Mouse (Mus musculus) ES-E14 (cell line): ENCODE data around the gene Abcb11. TPM values are rescaled to one million over a fixed set of nuclear protein-coding genes. Genes with fewer than 3 reads are reported as not detected.

Experiments used
- DNase-seq: peaks from one replicate; pipeline ENCODE4 v3.0.0-alpha.2; 2013; ENCODE audit warnings: low read depth, low spot score
- H3K27ac ChIP-seq: 2 replicates; pipeline ENCODE4 v1.5.1; 2012; ENCODE audit warnings: low read depth, mild to moderate bottlenecking, low read length, moderate library complexity, mixed read lengths; ENCODE audit not compliant: poor library complexity, insufficient read depth, severe bottlenecking
- H3K36me3 ChIP-seq: 2 replicates; pipeline ENCODE4 v1.6.1; 2012; ENCODE audit warnings: mild to moderate bottlenecking, low read length, moderate library complexity, mixed read lengths; ENCODE audit not compliant: control insufficient read depth, poor library complexity, insufficient read depth, severe bottlenecking
- H3K4me1 ChIP-seq, 2 experiments: fragments of 150-350 bp in 1 of 2; sonication (generic) in 1 of 2; 2 replicates each; pipeline ENCODE4 v1.6.1; 2012; ENCODE audit warnings: low read length in 2 of 2, mild to moderate bottlenecking in 1 of 2, mixed read lengths in 1 of 2; ENCODE audit not compliant: control insufficient read depth in 2 of 2, insufficient read depth in 2 of 2, poor library complexity in 1 of 2
- H3K4me3 ChIP-seq, 2 experiments: fragments of 150-350 bp in 1 of 2; sonication (generic) in 1 of 2; 2 replicates each; pipeline ENCODE4 v1.5.1; 2012; ENCODE audit warnings: low read length in 2 of 2, low read depth in 1 of 2, mild to moderate bottlenecking in 1 of 2, mixed read lengths in 1 of 2; ENCODE audit not compliant: insufficient read depth in 1 of 2, poor library complexity in 1 of 2, severe bottlenecking in 1 of 2
- H3K9ac ChIP-seq: 2 replicates; pipeline ENCODE4 v1.6.1; 2012; ENCODE audit warnings: low read depth, mild to moderate bottlenecking, low read length, mixed read lengths; ENCODE audit not compliant: poor library complexity, insufficient read depth, severe bottlenecking
- H3K9me3 ChIP-seq: fragments of 150-350 bp; sonication (generic); 2 replicates; pipeline ENCODE4 v1.6.1; 2012; ENCODE audit warnings: low read depth, mild to moderate bottlenecking, low read length; ENCODE audit not compliant: control insufficient read depth, insufficient read depth
- CHD2 ChIP-seq: IDR thresholded peaks from 2 replicates; pipeline ENCODE4 v1.6.1; 2014; ENCODE audit warnings: mild to moderate bottlenecking, low read depth, low read length, inconsistent platforms
- HCFC1 ChIP-seq: IDR thresholded peaks from 2 replicates; pipeline ENCODE4 v1.6.1; 2012; ENCODE audit warnings: low read length, inconsistent platforms, borderline replicate concordance; ENCODE audit not compliant: insufficient read depth
- MAFK ChIP-seq: IDR thresholded peaks from 2 replicates; pipeline ENCODE4 v1.6.1; 2014; ENCODE audit warnings: mild to moderate bottlenecking, low read depth, low read length, inconsistent platforms; ENCODE audit not compliant: insufficient read depth
- ZC3H11A ChIP-seq: IDR thresholded peaks from 2 replicates; pipeline ENCODE4 v1.6.1; 2012; ENCODE audit warnings: low read depth, mild to moderate bottlenecking, inconsistent platforms, low read length, borderline replicate concordance
- ZNF384 ChIP-seq: IDR thresholded peaks from 2 replicates; pipeline ENCODE4 v1.6.1; 2012; ENCODE audit warnings: low read depth, low read length, inconsistent platforms
- in situ Hi-C, 2 experiments: fragments of 600-800 bp; cut with MboI; formaldehyde crosslinking; loops; one replicate each; pipeline ENCODE4 v1.15.1; 2025; ENCODE audit warnings: low sequenced_read_pairs in 2 of 2, inconsistent platforms in 1 of 2; ENCODE audit not compliant: unreplicated experiment in 2 of 2
- total RNA-seq: library from RNA; depleted of rRNA; stranded (reverse); fragments of 300-350 nt; gene quantifications from 2 replicates; pipeline ENCODE4 v1.2.3, GENCODE M21; 2012; rRNA removed

Gene Abcb11
- total RNA-seq = 0.37 and 1.1 TPM in 2 replicates

- H3K9me3 ChIP-seq = no peaks in the 10 kb centered on the region
- no peak within 1 kb of the TSS for H3K27ac ChIP-seq
- in situ Hi-C loops = no loop called here
- no peak within 1 kb of the TSS for H3K9ac ChIP-seq
- H3K4me3 ChIP-seq = no peak within 1 kb of the TSS
- DNase-seq = no peak
- H3K4me1 ChIP-seq = no peaks in the 10 kb centered on the region
- no peak for TF ChIP-seq HCFC1
- TF ChIP-seq ZNF384 = no peak
- TF ChIP-seq CHD2 = no peak
- TF ChIP-seq ZC3H11A = no peak
- no peak for TF ChIP-seq MAFK
- no peaks in the 10 kb centered on the region for H3K36me3 ChIP-seq
Observed at GRCm38 (mm10) chr2:69342496-69343221, at the start of gene Abcb11. Gene Abcb11, minus strand, starts transcription at chr2:69342616.

- Histone ChIP-seq H3K9ac (no peak overlapping the region), H3K4me3 (no peak overlapping the region), H3K27ac (no peak overlapping the region), H3K9me3 (no peaks in the 10 kb centered on the region), H3K4me1 (no peaks in the 10 kb centered on the region), H3K36me3 (no peaks in the 10 kb centered on the region)
- DNase-seq = no peak
- no peak for TF ChIP-seq HCFC1
- no peak for TF ChIP-seq MAFK
- no peak for TF ChIP-seq ZNF384
- no peak for TF ChIP-seq ZC3H11A
- no peak for TF ChIP-seq CHD2
- in situ Hi-C loops = no loop called here
Observed at GRCm38 (mm10) chr2:69386118-69386871, 43.9 kb upstream of the Abcb11 start.

GRCm38 (mm10) chr2:69382838-69383237, 40.4 kb upstream of the Abcb11 start:
- Histone ChIP-seq H3K4me1 (peaks cover 0 to 7% of the 10 kb centered on the region in 2 experiments; a peak in 2 of 4 replicates), H3K4me3 (no peak overlapping the region), H3K27ac (no peak overlapping the region), H3K9me3 (no peaks in the 10 kb centered on the region), H3K9ac (no peak overlapping the region), H3K36me3 (no peaks in the 10 kb centered on the region)
- in situ Hi-C loops = no loop called here
- no peak for DNase-seq
- TF ChIP-seq ZC3H11A (no peak), HCFC1 (no peak), MAFK (no peak), ZNF384 (no peak), CHD2 (no peak)

DNA sequence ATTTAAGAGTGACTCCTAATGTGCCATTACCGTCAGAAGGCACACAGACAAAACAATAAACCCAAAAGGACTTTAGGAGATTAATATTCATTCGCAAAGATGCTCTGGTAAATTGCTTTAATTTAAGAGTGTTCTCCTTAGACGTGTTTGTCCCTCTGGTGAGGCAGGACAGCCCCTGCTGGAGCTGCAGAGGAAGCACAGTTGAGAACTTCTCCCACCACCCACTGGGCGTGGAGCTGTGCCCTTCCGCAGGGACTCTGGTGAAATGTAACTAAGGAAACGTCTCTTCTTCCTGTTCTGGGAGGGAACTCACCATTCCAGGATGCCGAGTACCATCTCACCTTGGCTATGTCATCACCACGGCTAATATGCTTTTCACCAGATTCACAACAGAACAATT, 39.3 kb upstream of the Abcb11 start:
- Histone ChIP-seq H3K4me1 (peaks cover 0 to 7% of the 10 kb centered on the region in 2 experiments; a peak in 2 of 4 replicates), H3K9me3 (no peaks in the 10 kb centered on the region), H3K4me3 (no peak overlapping the region), H3K9ac (no peak overlapping the region), H3K27ac (no peak overlapping the region), H3K36me3 (no peaks in the 10 kb centered on the region)
- 0 out of 2 replicates have a peak, but pooled peaks have one; percentile 6 for TF ChIP-seq ZC3H11A
- no peak for TF ChIP-seq ZNF384
- in situ Hi-C loops = no loop called here
- DNase-seq = peak; percentile 22
